Mouse (Mus musculus): ENCODE results near the gene Pdzrn3. TPM values are rescaled to one million over a fixed set of nuclear protein-coding genes. Genes with fewer than 3 reads are reported as not detected.
A peak's percentile ranks its signal among the peaks of the same experiment; 100 is the strongest.

Pdzrn3 gene
- total RNA-seq, 2 experiments from 2014 or later, result not detected

- ATAC-seq (replicated peaks; ENCODE audit: poor library complexity, severe bottlenecking), result no peak
Observed at GRCm38 (mm10) chr6:101296997-101297396, 80.7 kb downstream of the Pdzrn3 start.

DNA sequence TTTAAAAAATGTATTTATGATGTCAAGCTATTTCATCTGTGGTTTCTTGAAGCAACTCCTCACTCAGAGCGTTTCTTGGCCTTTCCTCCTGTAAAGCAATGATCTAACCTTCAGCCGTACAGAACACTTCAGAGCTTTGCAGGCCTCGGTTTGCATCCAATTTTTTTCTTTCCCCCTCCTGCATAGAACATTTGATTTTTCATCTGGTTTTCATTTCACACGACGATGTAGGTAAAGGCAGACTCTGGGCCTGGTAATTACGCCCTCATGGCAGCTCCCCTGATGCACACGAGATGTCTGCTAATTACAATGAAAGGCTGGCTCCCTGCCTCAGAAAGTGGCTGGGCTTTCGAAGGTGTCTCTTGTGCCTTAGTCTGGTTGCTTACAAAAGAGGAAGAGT is 81.4 kb downstream of the Pdzrn3 start:
- no peak for ATAC-seq (replicated peaks; ENCODE audit: poor library complexity, severe bottlenecking)

- no peak for ATAC-seq (replicated peaks; ENCODE audit: poor library complexity, severe bottlenecking)
Observed at GRCm38 (mm10) chr6:101293036-101293572, 84.6 kb downstream of the Pdzrn3 start.

DNA sequence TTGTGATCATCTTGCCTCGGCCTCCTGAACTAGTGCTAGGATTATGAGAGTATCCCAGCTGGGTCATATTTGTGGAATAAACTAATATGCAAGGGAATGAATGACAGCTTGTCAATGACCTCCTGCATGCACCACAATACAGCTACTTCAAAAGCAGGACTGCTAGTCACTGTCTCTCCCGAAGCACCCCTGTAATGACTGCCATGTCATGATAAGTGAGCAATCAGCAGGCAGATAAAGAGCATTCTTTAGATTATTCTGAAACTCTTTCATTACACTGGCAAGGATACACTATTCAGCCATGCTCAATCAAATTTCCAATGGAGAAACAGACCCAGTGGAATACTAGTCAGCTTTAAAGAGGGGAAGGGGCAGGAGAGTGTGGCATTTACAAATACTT is 85.8 kb downstream of the Pdzrn3 start:
- no peak for ATAC-seq (replicated peaks; ENCODE audit: poor library complexity, severe bottlenecking)

DNA sequence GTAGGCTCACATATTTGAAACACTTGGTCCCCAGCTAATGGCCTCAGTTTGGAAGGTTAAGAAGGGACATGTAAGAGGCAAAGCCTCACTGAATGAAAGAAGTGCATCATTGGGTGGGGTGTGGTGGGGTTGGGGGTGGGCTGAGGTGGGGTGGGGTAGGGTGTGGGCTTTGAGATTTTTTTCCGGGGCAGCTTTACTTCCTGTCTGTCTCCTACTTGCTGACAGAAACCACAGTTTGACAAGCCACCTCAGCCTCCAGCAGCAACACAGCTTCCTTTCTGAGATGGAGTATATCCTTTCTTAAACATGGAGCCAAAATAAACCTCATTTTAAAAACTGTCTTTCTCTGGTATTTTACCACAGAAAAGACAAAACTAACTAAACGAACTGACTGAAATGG is 87.5 kb downstream of the Pdzrn3 start:
- no peak; the same call in 1 of the 2 replicates for ATAC-seq (replicated peaks; ENCODE audit: poor library complexity, severe bottlenecking)

GRCm38 (mm10) chr6:101289428-101289827 is 88.3 kb downstream of the Pdzrn3 start:
- no peak for ATAC-seq (replicated peaks; ENCODE audit: poor library complexity, severe bottlenecking)

GRCm38 (mm10) chr6:101287566-101288173 is 90.0 kb downstream of the Pdzrn3 start:
- no peak for ATAC-seq (replicated peaks; ENCODE audit: poor library complexity, severe bottlenecking)

- peak; percentile 30; the same call in 1 of the 2 replicates for ATAC-seq (replicated peaks; ENCODE audit: poor library complexity, severe bottlenecking)
Observed at GRCm38 (mm10) chr6:101287077-101287476, 90.6 kb downstream of the Pdzrn3 start.

DNA sequence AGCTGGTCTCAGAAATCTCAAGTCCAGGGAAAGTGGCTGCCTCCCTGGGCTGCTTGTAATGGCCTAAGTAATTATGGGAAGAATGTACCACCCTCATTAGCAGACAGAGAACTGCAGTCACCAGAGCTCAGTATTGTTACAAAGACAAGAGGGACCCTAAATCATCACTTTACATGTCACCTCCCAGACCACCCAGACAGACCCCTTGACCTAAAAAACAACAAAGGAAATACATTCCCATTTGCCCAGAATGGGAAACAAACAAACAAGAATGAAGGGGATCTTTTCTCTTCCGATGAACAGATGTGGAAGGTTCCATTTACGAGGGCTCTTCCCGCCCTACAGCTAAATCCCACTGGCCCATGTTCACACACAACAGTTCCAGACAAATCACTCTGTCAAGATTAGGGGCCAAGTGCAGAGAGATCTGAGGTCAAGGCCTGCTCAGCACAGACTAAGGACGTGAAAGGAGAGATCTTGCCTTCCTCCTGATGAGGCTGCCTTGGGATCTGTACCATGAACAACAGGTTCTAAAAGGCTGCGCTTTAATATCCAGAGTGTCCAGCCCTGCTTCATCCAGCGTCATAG is 93.2 kb downstream of the Pdzrn3 start:
- ATAC-seq (replicated peaks; ENCODE audit: poor library complexity, severe bottlenecking), result no peak

DNA sequence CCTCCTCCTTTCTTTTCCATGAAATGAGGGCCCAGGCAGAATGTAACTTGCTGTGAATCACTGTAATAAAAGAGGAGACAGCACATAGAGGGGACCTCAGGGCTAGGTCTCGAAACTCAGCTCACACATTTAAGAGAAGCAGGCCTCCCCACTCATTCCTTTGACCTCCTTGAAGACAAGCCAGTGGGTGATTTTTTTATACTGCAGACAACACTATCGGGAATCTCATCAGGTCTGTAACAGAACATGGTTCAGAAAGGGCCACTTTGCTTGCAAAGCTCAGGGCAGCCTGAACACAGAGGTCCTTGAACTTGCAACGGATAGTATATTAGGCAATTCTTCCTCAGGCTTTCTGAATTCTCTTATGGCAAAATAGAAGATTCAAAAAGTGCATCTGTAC is 93.8 kb downstream of the Pdzrn3 start:
- ATAC-seq (replicated peaks; ENCODE audit: poor library complexity, severe bottlenecking), result no peak

DNA sequence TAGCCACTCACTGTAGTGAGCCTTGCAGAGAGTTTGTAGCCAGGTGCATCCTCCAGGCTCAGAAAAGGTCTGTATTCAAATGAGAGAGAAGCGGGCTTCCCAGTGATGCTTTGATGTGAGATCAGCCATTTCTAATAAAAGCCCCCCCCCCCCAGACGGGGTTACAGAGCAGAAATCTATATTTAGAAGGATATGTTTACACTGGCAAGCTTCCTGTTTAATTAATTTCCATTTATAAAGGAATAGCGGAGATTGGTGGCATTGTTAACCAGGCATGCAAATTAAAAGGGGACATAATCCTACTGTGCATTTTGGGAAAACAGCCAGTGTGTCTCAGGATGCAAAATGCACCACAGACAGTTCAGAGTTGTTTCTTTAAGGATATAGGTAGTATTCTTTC is 96.1 kb downstream of the Pdzrn3 start:
- no peak for ATAC-seq (replicated peaks; ENCODE audit: poor library complexity, severe bottlenecking)

DNA sequence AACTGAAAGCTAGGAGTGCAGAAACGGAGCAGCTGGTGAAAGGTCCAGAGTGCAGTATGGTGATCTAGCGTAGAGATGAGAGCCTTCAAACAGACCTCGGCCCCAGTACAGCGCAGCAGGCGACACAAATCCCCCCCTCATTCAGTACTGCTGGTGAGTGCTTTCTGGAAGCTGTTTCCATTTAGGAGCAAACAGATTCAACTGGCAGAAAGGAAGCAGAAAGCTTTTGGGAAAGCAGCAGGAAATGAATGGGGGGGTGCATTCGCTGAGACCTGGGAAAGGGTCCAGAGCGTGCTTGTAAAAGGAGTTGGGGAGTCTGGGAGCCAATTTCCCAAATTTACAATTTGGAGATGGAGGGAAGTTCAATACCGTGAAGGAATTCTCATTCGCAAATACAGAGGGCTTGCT is 96.9 kb downstream of the Pdzrn3 start:
- ATAC-seq (replicated peaks; ENCODE audit: poor library complexity, severe bottlenecking), result no peak

- ATAC-seq (replicated peaks; ENCODE audit: poor library complexity, severe bottlenecking), result no peak
Observed at GRCm38 (mm10) chr6:101278286-101278932, 99.3 kb downstream of the Pdzrn3 start.

GRCm38 (mm10) chr6:101276261-101276660 is 101.4 kb downstream of the Pdzrn3 start:
- ATAC-seq (replicated peaks; ENCODE audit: poor library complexity, severe bottlenecking), result no peak

GRCm38 (mm10) chr6:101275806-101276205 is 101.9 kb downstream of the Pdzrn3 start:
- no peak for ATAC-seq (replicated peaks; ENCODE audit: poor library complexity, severe bottlenecking)

DNA sequence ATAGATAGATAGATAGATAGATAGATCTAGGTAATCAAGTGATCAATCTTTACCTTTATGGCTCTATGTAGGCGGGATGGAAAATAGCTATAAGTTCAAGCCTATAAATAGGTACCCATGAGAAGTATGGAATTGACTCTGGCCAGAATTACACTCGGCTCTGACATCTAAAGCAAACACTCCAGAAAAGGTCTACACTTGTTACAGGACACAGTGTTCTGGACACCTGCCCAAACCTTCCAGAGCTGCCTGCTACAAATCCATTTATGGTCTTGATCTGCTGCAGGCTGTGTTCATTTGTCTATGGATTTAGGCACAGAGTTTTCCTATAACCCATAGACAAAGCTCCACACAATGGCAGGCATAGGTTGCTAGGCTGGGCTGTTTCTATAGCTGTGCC is 102.9 kb downstream of the Pdzrn3 start:
- no peak for ATAC-seq (replicated peaks; ENCODE audit: poor library complexity, severe bottlenecking)

GRCm38 (mm10) chr6:101272256-101272655 is 105.4 kb downstream of the Pdzrn3 start:
- no peak for ATAC-seq (replicated peaks; ENCODE audit: poor library complexity, severe bottlenecking)

DNA sequence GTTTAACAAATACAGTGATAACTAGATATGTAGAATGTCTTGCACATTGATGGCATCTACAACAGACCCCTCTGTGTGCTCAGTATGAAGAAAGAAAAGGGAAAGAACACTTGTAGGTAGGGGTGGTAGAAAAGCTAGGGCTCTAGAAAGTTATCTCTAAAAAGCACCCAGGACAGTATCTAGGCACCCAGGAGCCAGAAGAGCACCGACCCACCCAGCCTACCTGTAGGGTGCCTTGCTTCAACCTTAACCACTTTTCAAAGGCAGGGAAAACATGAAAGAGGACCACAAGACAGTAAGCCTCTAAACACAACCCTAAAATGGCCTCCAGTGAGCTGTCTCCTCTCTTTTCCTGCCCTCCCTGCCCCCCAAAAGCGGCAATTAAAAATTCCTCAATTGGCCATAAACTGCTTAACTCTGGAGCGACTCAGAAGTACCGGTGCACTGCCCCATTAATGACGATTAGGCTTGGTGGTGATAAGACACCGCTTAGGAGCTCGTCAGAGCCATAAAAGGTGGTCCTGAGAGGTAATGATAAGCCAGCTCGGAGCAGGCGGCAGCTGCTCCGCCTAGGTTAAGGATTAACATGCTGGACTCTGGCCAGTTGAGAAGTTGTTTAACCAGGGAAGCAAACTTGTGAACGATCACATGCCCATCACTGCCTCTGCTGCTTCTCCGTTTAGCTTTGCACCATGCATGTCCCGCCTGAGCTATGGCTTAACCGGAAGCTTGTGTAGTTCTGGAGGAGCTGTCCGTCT is 106.1 kb downstream of the Pdzrn3 start:
- ATAC-seq (replicated peaks; ENCODE audit: poor library complexity, severe bottlenecking), result no peak

GRCm38 (mm10) chr6:101270095-101270826 is 107.4 kb downstream of the Pdzrn3 start:
- no peak for ATAC-seq (replicated peaks; ENCODE audit: poor library complexity, severe bottlenecking)
